ENCODE assay signal across 26 mouse cellular contexts in genomic region chr14:34233846-34234245, GRCm38 (mm10). TPM values are rescaled to one million over a fixed set of nuclear protein-coding genes. Genes with fewer than 3 reads are reported as not detected.
"Had no signal": no experiment of that assay in that cellular context is flagged by ENCODE, and none has a peak within 500 bp of the region (broad histone marks: within the 10 kb centered on the region; RNA-seq: fewer than 3 reads in every experiment).

No protein-coding gene starts in this region.

- H3K27me3 ChIP-seq: embryonic facial prominence, embryonic 12.5 days; embryonic facial prominence, embryonic 13.5 days; embryonic facial prominence, embryonic 15.5 days; forebrain, embryonic 12.5 days; forebrain, embryonic 13.5 days; forebrain, embryonic 15.5 days had no signal

- H3K4me3 ChIP-seq: erythroblast, embryonic 14.5 days had no signal

- DNase-seq: cerebellum, adult 2 months; cerebellum, adult 8-10 months; cerebellum, adult 9-10 months; cerebellum, adult 9-11 months; cerebellum, postnatal 25 days; cerebellum, postnatal 36 days; embryo, embryonic 11 days; gastrocnemius, adult 2 months; gastrocnemius, postnatal 10 days; gastrocnemius, postnatal 14 days; gastrocnemius, postnatal 25 days; gastrocnemius, postnatal 36 days; heart, adult 18-20 months; heart, adult 2 months had no signal

- H3K9me3 ChIP-seq: embryonic facial prominence, embryonic 10.5 days; embryonic facial prominence, embryonic 12.5 days; embryonic facial prominence, embryonic 13.5 days; embryonic facial prominence, embryonic 15.5 days; forebrain, embryonic 10.5 days; forebrain, embryonic 12.5 days; forebrain, embryonic 15.5 days had no signal

- H3K36me3 ChIP-seq: embryonic facial prominence, embryonic 10.5 days; embryonic facial prominence, embryonic 12.5 days; embryonic facial prominence, embryonic 15.5 days; forebrain, embryonic 10.5 days; forebrain, embryonic 12.5 days; forebrain, embryonic 15.5 days had no signal

- H3K4me1 ChIP-seq: forebrain, embryonic 12.5 days had no signal

- H3K27ac ChIP-seq: embryonic facial prominence, embryonic 10.5 days; embryonic facial prominence, embryonic 12.5 days; embryonic facial prominence, embryonic 13.5 days; embryonic facial prominence, embryonic 15.5 days; forebrain, embryonic 10.5 days; forebrain, embryonic 12.5 days; forebrain, embryonic 13.5 days; forebrain, embryonic 15.5 days; heart, adult 2 months had no signal

RNA-seq across cellular contexts. Expression of gene Syt15, which starts 14.5 kb away (rescaled TPM):
- total RNA-seq: common myeloid progenitor, adult 5-6 weeks; granulocyte monocyte progenitor cell, adult 5-6 weeks had no signal
- polyA plus RNA-seq: embryonic facial prominence, embryonic 11.5 days; erythroblast, embryonic 14.5 days had no signal

RNA-seq across cellular contexts. Expression of gene Gprin2, which starts 32.4 kb away (rescaled TPM):
- total RNA-seq: common myeloid progenitor, adult 5-6 weeks; granulocyte monocyte progenitor cell, adult 5-6 weeks had no signal
- polyA plus RNA-seq: erythroblast, embryonic 14.5 days had no signal
